Mouse (Mus musculus): ENCODE measurements around the gene Adap2.

DNA sequence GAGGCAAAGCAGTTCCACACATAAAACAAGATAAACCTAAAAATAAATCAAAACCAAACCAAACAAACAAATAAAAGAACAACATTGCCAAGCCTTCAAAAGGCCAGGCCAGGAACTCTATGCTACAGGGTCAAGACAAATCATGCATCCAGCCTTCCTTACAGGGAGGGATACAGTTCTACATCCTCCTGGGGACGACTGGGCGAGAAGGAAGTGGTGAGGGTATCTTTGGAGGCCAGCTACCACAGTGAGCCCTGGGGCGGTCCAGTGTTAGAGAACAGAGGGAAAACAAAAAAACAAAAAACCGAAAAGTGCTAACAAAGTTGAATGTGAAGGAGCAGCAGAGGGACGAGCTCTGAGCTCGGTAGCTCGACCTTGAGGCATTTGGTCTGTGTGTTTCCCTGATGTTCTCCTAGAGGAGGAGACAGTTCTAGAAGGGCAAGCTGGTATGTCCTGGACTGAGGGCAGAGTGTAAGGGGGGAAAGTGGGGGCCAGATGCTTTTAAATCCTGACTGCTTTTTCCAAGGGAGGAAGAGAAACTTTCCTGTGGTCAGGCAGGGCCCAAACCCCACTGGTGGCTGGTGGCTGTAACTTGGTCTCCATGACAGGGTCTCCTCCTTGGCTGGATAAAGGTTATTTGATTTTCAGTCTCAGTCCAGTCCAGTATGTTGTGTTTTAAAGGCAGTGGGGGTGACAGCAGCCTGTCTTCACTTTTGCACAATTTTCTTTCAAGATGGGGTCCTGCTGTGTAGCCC, 9.6 kb downstream of the Adap2 start:
- no peak for TF ChIP-seq CTCF (IDR thresholded peaks at IDR 0.05; ENCODE audit: borderline replicate concordance, control insufficient read depth, extremely low read depth, insufficient read depth, low read length, poor library complexity)
- TF ChIP-seq POLR2A (IDR thresholded peaks at IDR 0.05; ENCODE audit: control insufficient read depth, extremely low read depth, insufficient read depth, low read length, poor library complexity), result no peak

Data from thymus, adult 2 months (tissue).